11 mouse cellular contexts compared by ENCODE assay signal in genomic region chr13:37595196-37595595, GRCm38 (mm10).
A peak's percentile ranks its signal among the peaks of the same experiment; 100 is the strongest.
DNase-seq lines count a peak whose midpoint lies in the region; ATAC-seq and TF ChIP-seq lines count a peak whose summit lies in the region.
"Had no signal": no experiment of that assay in that cellular context is flagged by ENCODE, and none has a peak within 500 bp of the region (broad histone marks: within the 10 kb centered on the region; RNA-seq: fewer than 3 reads in every experiment).

No protein-coding gene starts in this region.

- no peak for TF ChIP-seq CTCF in lung, postnatal 0 days (IDR thresholded peaks at IDR 0.05)
- TF ChIP-seq CTCF in lung, adult 2 months (IDR thresholded peaks at IDR 0.05; ENCODE audit: insufficient read depth, low read length), result no peak

- H3K4me1 ChIP-seq in embryonic facial prominence, embryonic 14.5 days (ENCODE audit: control insufficient read depth, insufficient read depth, low read length), result no peaks in the 10 kb centered on the region
- H3K4me1 ChIP-seq in embryonic facial prominence, embryonic 10.5 days, result 0 out of 2 replicates have a peak, but pooled peaks cover 4% of the 10 kb centered on the region
- no peaks in the 10 kb centered on the region for H3K4me1 ChIP-seq in lung, postnatal 0 days (ENCODE audit: insufficient read depth, low read depth, low read length)
- no peaks in the 10 kb centered on the region for H3K4me1 ChIP-seq in lung, adult 2 months (ENCODE audit: control insufficient read depth, insufficient read depth, low read length)
- peaks cover 6% of the 10 kb centered on the region; the same call in 1 of the 2 replicates for H3K4me1 ChIP-seq in liver, embryonic 12.5 days
- no peaks in the 10 kb centered on the region for H3K4me1 ChIP-seq in hindbrain, embryonic 11.5 days (replicated peaks; ENCODE audit: control insufficient read depth, insufficient read depth, low read length)
- H3K4me1 ChIP-seq: hindbrain, embryonic 12.5 days had no signal

- TF ChIP-seq POLR2A in lung, adult 2 months (IDR thresholded peaks at IDR 0.05; ENCODE audit: borderline replicate concordance, extremely low read depth, low read depth, low read length), result no peak

- no peak overlapping the region for H3K9ac ChIP-seq in embryonic facial prominence, embryonic 14.5 days (ENCODE audit: low read depth, low read length)
- no peak overlapping the region for H3K9ac ChIP-seq in lung, postnatal 0 days (replicated peaks; ENCODE audit: low read depth)
- no peak overlapping the region for H3K9ac ChIP-seq in liver, embryonic 12.5 days
- H3K9ac ChIP-seq in hindbrain, embryonic 11.5 days (ENCODE audit: low read depth, low read length), result no peak overlapping the region
- H3K9ac ChIP-seq: embryonic facial prominence, embryonic 12.5 days; hindbrain, embryonic 12.5 days had no signal

- no peaks in the 10 kb centered on the region for H3K27me3 ChIP-seq in embryonic facial prominence, embryonic 14.5 days (replicated peaks; ENCODE audit: control insufficient read depth, insufficient read depth, low read length)
- no peaks in the 10 kb centered on the region for H3K27me3 ChIP-seq in embryonic facial prominence, embryonic 10.5 days (replicated peaks; ENCODE audit: low read depth, poor library complexity, severe bottlenecking)
- no peaks in the 10 kb centered on the region for H3K27me3 ChIP-seq in lung, postnatal 0 days (replicated peaks; ENCODE audit: insufficient read depth, low read length)
- no peaks in the 10 kb centered on the region for H3K27me3 ChIP-seq in liver, embryonic 12.5 days (replicated peaks)
- no peaks in the 10 kb centered on the region for H3K27me3 ChIP-seq in hindbrain, embryonic 11.5 days (ENCODE audit: control insufficient read depth, insufficient read depth, low read length)
- H3K27me3 ChIP-seq: embryonic facial prominence, embryonic 12.5 days; hindbrain, embryonic 12.5 days had no signal

- no peak for ATAC-seq in embryonic facial prominence, embryonic 14.5 days (ENCODE audit: low read depth)
- ATAC-seq in lung, postnatal 0 days, result no peak
- no peak for ATAC-seq in liver, embryonic 12.5 days
- ATAC-seq in hindbrain, embryonic 11.5 days (ENCODE audit: low FRiP score), result no peak

- H3K27ac ChIP-seq in embryonic facial prominence, embryonic 14.5 days (replicated peaks; ENCODE audit: low read depth, low read length), result no peak overlapping the region
- no peak overlapping the region for H3K27ac ChIP-seq in embryonic facial prominence, embryonic 10.5 days (replicated peaks)
- no peak overlapping the region for H3K27ac ChIP-seq in lung, postnatal 0 days (ENCODE audit: low read length)
- peak overlapping the region; percentile 68 for H3K27ac ChIP-seq in liver, embryonic 12.5 days
- H3K27ac ChIP-seq in hindbrain, embryonic 11.5 days (ENCODE audit: low read depth, low read length), result no peak overlapping the region
- H3K27ac ChIP-seq: embryonic facial prominence, embryonic 12.5 days; hindbrain, embryonic 12.5 days had no signal

- H3K9me3 ChIP-seq in embryonic facial prominence, embryonic 14.5 days (ENCODE audit: control insufficient read depth, low read length), result no peaks in the 10 kb centered on the region
- no peaks in the 10 kb centered on the region for H3K9me3 ChIP-seq in embryonic facial prominence, embryonic 10.5 days
- H3K9me3 ChIP-seq in lung, postnatal 0 days (ENCODE audit: low read length), result no peaks in the 10 kb centered on the region
- no peaks in the 10 kb centered on the region for H3K9me3 ChIP-seq in liver, embryonic 12.5 days (replicated peaks)
- H3K9me3 ChIP-seq in hindbrain, embryonic 11.5 days (ENCODE audit: control insufficient read depth, low read length), result no peaks in the 10 kb centered on the region
- H3K9me3 ChIP-seq: embryonic facial prominence, embryonic 12.5 days; hindbrain, embryonic 12.5 days had no signal

- no peak for TF ChIP-seq EP300 in lung, postnatal 0 days (IDR thresholded peaks at IDR 0.05)

- H3K4me3 ChIP-seq in embryonic facial prominence, embryonic 14.5 days (ENCODE audit: low read depth, low read length), result no peak overlapping the region
- H3K4me3 ChIP-seq in embryonic facial prominence, embryonic 10.5 days, result no peak overlapping the region
- no peak overlapping the region for H3K4me3 ChIP-seq in lung, postnatal 0 days (ENCODE audit: low read depth, low read length)
- no peak overlapping the region for H3K4me3 ChIP-seq in lung, adult 2 months (replicated peaks; ENCODE audit: extremely low read depth, low read depth, low read length)
- no peak overlapping the region for H3K4me3 ChIP-seq in liver, embryonic 12.5 days
- H3K4me3 ChIP-seq in hindbrain, embryonic 11.5 days (ENCODE audit: low read depth, low read length), result no peak overlapping the region
- H3K4me3 ChIP-seq: embryonic facial prominence, embryonic 12.5 days; hindbrain, embryonic 12.5 days had no signal

- 33% methylated on average over 8 of the region's 8 CpGs for WGBS in embryonic facial prominence, embryonic 14.5 days
- WGBS in embryonic facial prominence, embryonic 10.5 days, result 43% methylated on average over 8 of the region's 8 CpGs
- 34% methylated on average over 8 of the region's 8 CpGs for WGBS in lung, postnatal 0 days
- WGBS in lung, adult 2 months, result 37% methylated on average over 8 of the region's 8 CpGs
- 17% methylated on average over 8 of the region's 8 CpGs for WGBS in liver, embryonic 12.5 days (ENCODE audit: insufficient replicate concordance)
- WGBS in hindbrain, embryonic 11.5 days, result 34% methylated on average over 8 of the region's 8 CpGs

- no peak overlapping the region for H3K4me2 ChIP-seq in embryonic facial prominence, embryonic 14.5 days (ENCODE audit: low read depth, low read length)
- H3K4me2 ChIP-seq in lung, postnatal 0 days (replicated peaks; ENCODE audit: low read depth, low read length), result no peak overlapping the region
- no peak overlapping the region for H3K4me2 ChIP-seq in liver, embryonic 12.5 days
- H3K4me2 ChIP-seq in hindbrain, embryonic 11.5 days (replicated peaks; ENCODE audit: low read depth, low read length), result no peak overlapping the region
- H3K4me2 ChIP-seq: embryonic facial prominence, embryonic 12.5 days; hindbrain, embryonic 12.5 days had no signal

- H3K36me3 ChIP-seq in embryonic facial prominence, embryonic 14.5 days (ENCODE audit: control insufficient read depth, insufficient read depth, low read length), result no peaks in the 10 kb centered on the region
- H3K36me3 ChIP-seq in embryonic facial prominence, embryonic 10.5 days (replicated peaks), result no peaks in the 10 kb centered on the region
- H3K36me3 ChIP-seq in lung, postnatal 0 days (ENCODE audit: insufficient read depth, low read length), result no peaks in the 10 kb centered on the region
- no peaks in the 10 kb centered on the region for H3K36me3 ChIP-seq in liver, embryonic 12.5 days
- H3K36me3 ChIP-seq in hindbrain, embryonic 11.5 days (ENCODE audit: control insufficient read depth, insufficient read depth, low read length), result no peaks in the 10 kb centered on the region
- H3K36me3 ChIP-seq: embryonic facial prominence, embryonic 12.5 days; hindbrain, embryonic 12.5 days had no signal

- DNase-seq in embryonic facial prominence, embryonic 14.5 days (ENCODE audit: low spot score), result peak; percentile 31
- DNase-seq in embryonic facial prominence, embryonic 10.5 days (ENCODE audit: low spot score), result no peak
- DNase-seq in lung, postnatal 0 days (ENCODE audit: low spot score), result peak; percentile 23
- DNase-seq in lung, adult 2 months, result no peak
- peak; percentile 41 for DNase-seq in thymus, postnatal 14 days
- no peak for DNase-seq in hindbrain, embryonic 11.5 days (ENCODE audit: low spot score)
- no peak for DNase-seq in retina, embryonic 14.5 days (ENCODE audit: low spot score)
- DNase-seq: adrenal gland, postnatal 25 days had no signal

Comparison
In these comparisons a context has a peak if more than half of its experiments do, and no peak if none do; other contexts are left out.
1. DNase-seq: peak in embryonic facial prominence, embryonic 14.5 days (single experiment), lung, postnatal 0 days (single experiment) and thymus, postnatal 14 days (single experiment); none in embryonic facial prominence, embryonic 10.5 days (single experiment), lung, adult 2 months (single experiment), hindbrain, embryonic 11.5 days (single experiment) and retina, embryonic 14.5 days (single experiment).